Mouse (Mus musculus) hindbrain, embryonic 12.5 days (tissue): Measurements from ENCODE around the gene Mindy3. TPM values are rescaled to one million over a fixed set of nuclear protein-coding genes. Genes with fewer than 3 reads are reported as not detected.

Experiments
- polyA plus RNA-seq: library from polyadenylated mRNA; unstranded; fragments of >200 nt; fragmentation: Nextera tagmentation; extraction: Ambion mirVana; gene quantifications from 2 replicates; pipeline ENCODE4 v1.2.1, GENCODE M21; 2016

Gene Mindy3
- polyA plus RNA-seq, 1 experiment from 2014 or later = 43.9 TPM

Other genes starting within 250 kb of the Mindy3 start
- gene Itga8, start 117.5 kb downstream of the Mindy3 start, polyA plus RNA-seq = 4.8 and 5.0 TPM in 2 replicates